Mouse (Mus musculus) kidney, adult 2 months (tissue): ENCODE data around the gene Ctsw. TPM values are rescaled to one million over a fixed set of nuclear protein-coding genes. Genes with fewer than 3 reads are reported as not detected.
A peak's percentile ranks its signal among the peaks of the same experiment; 100 is the strongest.

Source experiments
- DNase-seq: peaks from one replicate; pipeline ENCODE4 v3.0.0; 2021
- H3K27ac ChIP-seq: fragments of 200-500 bp; 2 replicates; pipeline ENCODE4 v1.5.1; 2012; ENCODE audit warnings: low read depth, low read length, control low read depth, inconsistent platforms; ENCODE audit not compliant: insufficient read depth
- H3K27me3 ChIP-seq: fragments of 200-500 bp; replicated peaks from 2 replicates; pipeline ENCODE4 v1.6.1; 2012; ENCODE audit warnings: mild to moderate bottlenecking, moderate library complexity, low read length, inconsistent platforms; ENCODE audit not compliant: control insufficient read depth, insufficient read depth
- H3K36me3 ChIP-seq: fragments of 200-500 bp; 2 replicates; pipeline ENCODE4 v1.6.1; 2012; ENCODE audit warnings: mild to moderate bottlenecking, moderate library complexity, low read length, inconsistent platforms; ENCODE audit not compliant: control insufficient read depth, insufficient read depth
- H3K4me1 ChIP-seq: fragments of 200-500 bp; 2 replicates; pipeline ENCODE4 v1.6.1; 2011; ENCODE audit warnings: low read length; ENCODE audit not compliant: control insufficient read depth, insufficient read depth
- H3K4me3 ChIP-seq: fragments of 200-500 bp; 2 replicates; pipeline ENCODE4 v1.5.1; 2011; ENCODE audit warnings: mild to moderate bottlenecking, low read depth, low read length, control low read depth; ENCODE audit not compliant: insufficient read depth
- CTCF ChIP-seq: fragments of 200-500 bp; conservative IDR thresholded peaks from 2 replicates; pipeline ENCODE4 v1.5.1; 2011; ENCODE audit warnings: low read depth, mild to moderate bottlenecking, control low read depth, low read length, moderate library complexity, mixed read lengths; ENCODE audit not compliant: insufficient read depth, insufficient read length
- POLR2A ChIP-seq: fragments of 200-500 bp; IDR thresholded peaks from one replicate; pipeline ENCODE4 v1.6.1; 2011; ENCODE audit warnings: low read depth, low read length, control low read depth
- WGBS: fragments of 180-500 bp; shearing (Covaris S2); methylation state at CpG from one replicate; pipeline ENCODE4 v1.1.7; 2018; 5-methylcytosine and 5-hydroxymethylcytosine counted together
- polyA plus RNA-seq: library from polyadenylated mRNA; depleted of rRNA; stranded (reverse); fragments of >200 nt; gene quantifications from 2 replicates; pipeline ENCODE4 v1.2.3, GENCODE M21; 2012

Ctsw gene
- polyA plus RNA-seq, 1 experiment: 4.7 TPM

DNA sequence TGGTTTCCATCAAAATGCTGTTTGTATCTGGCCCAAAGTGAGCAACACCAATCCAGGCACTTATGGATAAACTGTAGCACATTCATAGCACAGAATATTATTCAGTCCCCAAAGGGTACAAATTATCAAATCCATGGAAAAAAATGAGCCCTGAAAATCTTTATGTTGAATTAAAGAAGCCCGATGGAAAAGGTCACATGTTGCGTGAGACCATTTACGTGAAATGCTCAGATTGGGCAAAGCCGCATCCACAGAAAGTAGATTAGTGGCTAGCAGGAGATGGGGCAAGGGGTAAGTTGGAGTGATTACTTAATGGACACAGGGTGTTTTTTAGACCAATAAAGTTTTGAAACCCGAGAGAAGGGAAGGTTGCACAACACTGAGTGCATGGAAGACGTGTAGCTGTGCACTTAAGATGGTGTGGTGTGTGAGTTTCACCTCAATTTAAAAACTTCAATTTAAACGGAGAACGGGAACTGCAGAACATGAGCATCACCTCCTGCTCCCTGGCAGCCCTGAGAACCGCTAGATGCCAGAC lies 23.9 kb downstream of the Ctsw start:
- H3K36me3 ChIP-seq: no peaks in the 10 kb centered on the region
- no peak overlapping the region for H3K4me3 ChIP-seq
- 58% methylated on average over 9 of the region's 9 CpGs for WGBS
- no peak for DNase-seq
- H3K27me3 ChIP-seq: peaks cover 4% of the 10 kb centered on the region
- no peak for TF ChIP-seq CTCF
- no peak for TF ChIP-seq POLR2A
- 0 out of 2 replicates have a peak, but pooled peaks cover 10% of the 10 kb centered on the region for H3K4me1 ChIP-seq
- no peak overlapping the region for H3K27ac ChIP-seq

DNA sequence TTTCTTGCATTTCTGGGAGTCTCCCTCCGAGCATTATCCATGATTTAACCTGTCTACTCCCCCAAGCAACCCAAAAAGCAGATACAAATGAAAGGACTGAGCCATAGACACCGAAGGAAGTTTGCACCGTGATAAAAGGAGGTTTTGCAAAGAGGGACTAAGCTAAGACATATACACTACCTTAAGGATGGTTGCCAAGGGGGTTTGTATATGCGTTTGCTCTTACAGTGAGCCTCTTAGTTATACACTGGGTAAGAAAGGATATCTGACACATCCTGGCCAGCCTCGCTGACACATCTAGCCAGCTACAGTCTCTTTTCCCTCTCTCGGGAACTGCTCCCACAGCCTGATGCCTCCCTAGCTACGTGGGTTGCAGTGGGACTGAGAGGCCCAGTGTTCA lies 34.4 kb downstream of the Ctsw start:
- no peak overlapping the region for H3K4me3 ChIP-seq
- peaks cover 9% of the 10 kb centered on the region; the same call in 1 of the 2 replicates for H3K4me1 ChIP-seq
- 69% methylated on average over 7 of the region's 7 CpGs for WGBS
- no peak for DNase-seq
- no peaks in the 10 kb centered on the region for H3K36me3 ChIP-seq
- peak overlapping the region; percentile 10; the same call in 1 of the 2 replicates for H3K27ac ChIP-seq
- no peaks in the 10 kb centered on the region for H3K27me3 ChIP-seq
- no peak for TF ChIP-seq POLR2A

DNA sequence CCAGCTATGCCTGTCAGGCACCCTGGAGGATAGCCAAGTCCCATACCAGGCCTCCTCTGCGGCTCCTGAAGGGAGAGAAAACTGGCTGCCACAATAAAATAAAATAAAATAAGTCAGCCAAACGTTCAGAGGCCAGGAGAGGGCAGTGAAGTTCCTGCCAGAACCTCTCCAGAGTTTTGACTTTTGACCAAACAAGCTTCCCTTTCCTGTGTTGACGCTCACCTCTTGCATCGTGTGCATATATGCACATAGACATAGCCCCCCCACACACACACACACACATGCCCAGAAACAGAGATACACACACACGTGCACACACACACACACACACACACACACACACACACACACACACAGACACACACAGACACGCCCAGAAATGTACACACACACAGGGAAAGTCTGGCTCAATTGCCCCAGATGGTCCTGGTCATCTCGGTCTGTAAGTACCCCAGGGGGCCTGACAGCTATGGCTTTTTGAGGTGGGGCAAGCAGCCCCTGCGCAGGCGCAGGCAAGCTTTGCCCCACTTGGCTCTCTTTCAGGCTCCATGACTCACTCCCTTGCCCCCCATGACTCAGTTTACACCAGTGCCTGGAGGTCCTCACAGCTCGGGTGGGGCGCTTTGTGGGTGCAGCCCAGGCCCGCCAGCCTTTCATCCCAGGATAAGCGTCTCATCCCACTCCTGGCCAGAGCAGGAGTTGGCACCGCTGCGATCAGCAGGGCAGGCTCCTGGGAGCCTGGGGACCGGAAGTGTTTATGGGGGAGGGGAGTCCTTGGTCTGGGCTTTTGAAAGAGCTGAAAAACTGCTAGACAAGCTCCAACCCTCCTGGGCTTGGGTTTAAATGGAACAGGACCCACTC lies 35.1 kb downstream of the Ctsw start:
- peaks cover 9% of the 10 kb centered on the region; the same call in 1 of the 2 replicates for H3K4me1 ChIP-seq
- WGBS: 2% methylated on average over 16 of the region's 16 CpGs
- no peaks in the 10 kb centered on the region for H3K36me3 ChIP-seq
- peak overlapping the region; percentile 49 for H3K27ac ChIP-seq
- H3K27me3 ChIP-seq: no peaks in the 10 kb centered on the region
- TF ChIP-seq POLR2A (no peak), CTCF (peak; percentile 65)
- peak overlapping the region; percentile 48 for H3K4me3 ChIP-seq
- DNase-seq: peak; percentile 83

DNA sequence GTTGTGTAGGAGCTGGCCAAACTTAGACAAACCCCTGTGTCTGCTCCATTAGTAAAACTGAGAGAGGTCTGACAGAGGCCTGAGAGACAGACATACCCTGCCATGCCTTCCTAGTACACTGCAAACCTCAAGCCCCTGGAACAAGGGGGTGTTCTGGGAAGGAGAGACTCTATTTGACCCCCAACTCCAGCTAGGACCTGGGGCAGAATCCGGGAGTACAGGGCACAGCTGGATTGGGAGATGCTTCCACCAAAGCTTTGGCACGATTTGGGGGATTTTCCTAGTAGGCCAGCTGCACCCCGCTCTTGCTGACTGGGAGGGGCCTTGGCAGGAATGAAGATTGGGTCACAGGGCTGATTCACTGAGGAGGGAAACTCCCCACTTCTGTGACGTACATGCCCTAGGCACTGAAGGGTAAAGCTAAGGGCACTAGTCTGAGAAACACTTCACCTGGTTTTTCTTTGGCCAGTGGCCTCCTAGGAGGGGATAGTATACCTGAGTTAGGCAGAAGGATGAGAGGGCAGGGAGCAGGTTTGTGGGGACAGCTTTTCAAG lies 36.3 kb downstream of the Ctsw start:
- Histone ChIP-seq H3K4me3 (no peak overlapping the region), H3K4me1 (peaks cover 9% of the 10 kb centered on the region; the same call in 1 of the 2 replicates), H3K36me3 (no peaks in the 10 kb centered on the region; the same call in 1 of the 2 replicates), H3K27ac (no peak overlapping the region), H3K27me3 (no peaks in the 10 kb centered on the region)
- DNase-seq: no peak
- 81% methylated on average over 4 of the region's 4 CpGs for WGBS
- TF ChIP-seq POLR2A (no peak), CTCF (no peak)

DNA sequence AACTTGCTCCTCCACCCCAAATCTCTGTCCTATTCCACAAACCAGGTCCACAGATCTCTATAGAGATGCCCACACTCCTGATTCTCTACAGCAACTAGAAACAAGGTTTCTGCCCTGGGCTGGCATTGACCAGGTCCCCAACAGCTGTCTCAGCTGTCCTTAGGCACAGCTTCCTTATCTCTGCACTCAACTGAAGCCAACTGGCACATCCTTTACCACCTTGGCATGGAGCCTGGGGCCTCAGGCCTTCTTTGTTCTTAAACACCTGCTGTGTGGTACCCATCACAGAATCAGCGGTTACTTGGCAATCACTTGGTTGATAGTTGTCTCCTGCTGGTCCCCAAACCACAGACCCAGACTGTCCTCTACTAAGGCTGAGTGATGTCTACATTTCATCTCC lies 37.9 kb downstream of the Ctsw start:
- no peak overlapping the region for H3K4me3 ChIP-seq
- no peak overlapping the region for H3K27ac ChIP-seq
- peaks cover 20% of the 10 kb centered on the region for H3K4me1 ChIP-seq
- no peaks in the 10 kb centered on the region for H3K27me3 ChIP-seq
- no peak for DNase-seq
- TF ChIP-seq CTCF (no peak), POLR2A (no peak)
- 73% methylated on average over 1 of the region's 1 CpGs for WGBS
- H3K36me3 ChIP-seq: no peaks in the 10 kb centered on the region; the same call in 1 of the 2 replicates

DNA sequence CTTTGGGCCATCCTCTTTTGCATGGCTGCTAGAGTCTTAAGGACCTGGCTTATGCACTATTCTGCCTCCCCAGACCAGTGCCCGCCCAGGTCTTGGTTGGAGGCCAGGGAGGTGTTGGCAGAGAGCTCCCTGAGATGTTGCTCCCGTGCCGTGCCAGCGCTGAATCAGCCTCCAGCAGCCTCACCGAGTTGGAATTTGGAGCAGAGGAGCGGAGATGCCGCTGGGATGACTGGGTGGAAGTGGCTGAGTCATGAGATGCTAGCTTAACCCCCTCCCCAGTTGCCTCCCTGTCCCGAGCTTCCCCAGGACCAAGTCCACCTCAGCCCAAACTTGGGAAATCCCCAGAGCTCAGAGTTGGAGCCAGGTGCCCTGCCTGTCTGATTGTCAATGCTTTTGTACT lies 38.5 kb downstream of the Ctsw start:
- peak; percentile 92 for DNase-seq
- H3K27ac ChIP-seq: no peak overlapping the region
- WGBS: 42% methylated on average over 8 of the region's 8 CpGs
- no peak overlapping the region for H3K4me3 ChIP-seq
- TF ChIP-seq CTCF (no peak), POLR2A (no peak)
- no peaks in the 10 kb centered on the region for H3K27me3 ChIP-seq
- H3K36me3 ChIP-seq: no peaks in the 10 kb centered on the region; the same call in 1 of the 2 replicates
- H3K4me1 ChIP-seq: peaks cover 20% of the 10 kb centered on the region

DNA sequence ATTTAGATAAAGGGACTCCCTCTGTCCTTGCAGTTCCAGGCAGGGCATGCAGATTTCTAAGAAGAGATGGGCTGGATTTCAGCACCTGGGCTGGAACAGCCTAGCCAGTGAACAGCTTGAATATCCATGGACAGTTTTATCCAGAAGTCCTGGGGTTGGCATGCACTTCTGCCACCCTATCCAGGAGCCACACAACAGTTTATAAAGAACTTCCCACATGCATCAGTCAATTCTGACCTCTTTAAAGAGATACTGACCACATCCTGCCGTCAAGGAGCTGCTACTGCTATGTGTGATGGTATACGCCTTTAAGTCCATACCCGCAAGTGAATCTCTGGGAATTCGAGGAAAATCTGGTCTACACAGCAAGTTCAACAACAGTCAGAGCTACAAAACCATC lies 39.1 kb downstream of the Ctsw start:
- no peak overlapping the region for H3K27ac ChIP-seq
- peaks cover 20% of the 10 kb centered on the region for H3K4me1 ChIP-seq
- TF ChIP-seq POLR2A: no peak
- TF ChIP-seq CTCF: no peak
- WGBS: 74% methylated on average over 4 of the region's 4 CpGs
- no peak overlapping the region for H3K4me3 ChIP-seq
- DNase-seq: no peak
- H3K36me3 ChIP-seq: no peaks in the 10 kb centered on the region; the same call in 1 of the 2 replicates
- H3K27me3 ChIP-seq: no peaks in the 10 kb centered on the region
